Mouse (Mus musculus) stomach, embryonic 14.5 days (tissue): ENCODE results near the gene Capn10. TPM values are rescaled to one million over a fixed set of nuclear protein-coding genes. Genes with fewer than 3 reads are reported as not detected.

Source experiments
- ATAC-seq: fragments of 200-750 bp; cut with Nextera tagmentation; 2 replicates; pipeline ENCODE4 v1.8.0; 2017; ENCODE audit warnings: low read depth, moderate TSS enrichment; ENCODE audit not compliant: insufficient number of reproducible peaks, insufficient read depth, low FRiP score
- H3K27ac ChIP-seq: fragments of 300-500 bp; sonication (generic); 2 replicates; pipeline ENCODE4 v1.5.1; 2014; ENCODE audit warnings: mild to moderate bottlenecking, low read length, moderate library complexity, mixed read lengths
- H3K27me3 ChIP-seq: fragments of 300-500 bp; sonication (generic); 2 replicates; pipeline ENCODE4 v1.6.1; 2014; ENCODE audit warnings: low read length, control low read depth, mixed read lengths; ENCODE audit not compliant: control insufficient read depth, insufficient read depth
- H3K36me3 ChIP-seq: fragments of 300-500 bp; sonication (generic); 2 replicates; pipeline ENCODE4 v1.6.1; 2014; ENCODE audit warnings: mild to moderate bottlenecking, control low read depth, low read length, moderate library complexity, mixed read lengths; ENCODE audit not compliant: control insufficient read depth, insufficient read depth
- H3K4me1 ChIP-seq: fragments of 300-500 bp; sonication (generic); 2 replicates; pipeline ENCODE4 v1.6.1; 2014; ENCODE audit warnings: low read length, control low read depth, mixed read lengths; ENCODE audit not compliant: control insufficient read depth, insufficient read depth
- H3K4me2 ChIP-seq: fragments of 300-500 bp; sonication (generic); replicated peaks from 2 replicates; pipeline ENCODE4 v1.6.1; 2014; ENCODE audit warnings: low read depth, low read length, control low read depth
- H3K4me3 ChIP-seq: fragments of 300-500 bp; sonication (generic); 2 replicates; pipeline ENCODE4 v1.5.1; 2014; ENCODE audit warnings: low read depth, low read length, control low read depth
- H3K9ac ChIP-seq: fragments of 300-500 bp; sonication (generic); replicated peaks from 2 replicates; pipeline ENCODE4 v1.6.1; 2014; ENCODE audit warnings: low read depth, mild to moderate bottlenecking, control low read depth, low read length, moderate library complexity, mixed read lengths
- H3K9me3 ChIP-seq: fragments of 300-500 bp; sonication (generic); 2 replicates; pipeline ENCODE4 v1.6.1; 2016; ENCODE audit warnings: low read depth, low read length, control low read depth; ENCODE audit not compliant: control insufficient read depth
- WGBS: fragments of 180-500 bp; shearing (Covaris S2); extraction: QIAGEN DNeasy Blood & Tissue Kit; methylation state at CpG from one replicate; pipeline ENCODE4 v1.1.7; 2014; 5-methylcytosine and 5-hydroxymethylcytosine counted together
- polyA plus RNA-seq: library from polyadenylated mRNA; unstranded; fragments of >200 nt; fragmentation: Nextera tagmentation; extraction: Ambion mirVana; gene quantifications from 2 replicates; pipeline ENCODE4 v1.2.1, GENCODE M21; 2014

Gene Capn10
- polyA plus RNA-seq, 1 experiment from 2014 or later, result 28.3 TPM

DNA sequence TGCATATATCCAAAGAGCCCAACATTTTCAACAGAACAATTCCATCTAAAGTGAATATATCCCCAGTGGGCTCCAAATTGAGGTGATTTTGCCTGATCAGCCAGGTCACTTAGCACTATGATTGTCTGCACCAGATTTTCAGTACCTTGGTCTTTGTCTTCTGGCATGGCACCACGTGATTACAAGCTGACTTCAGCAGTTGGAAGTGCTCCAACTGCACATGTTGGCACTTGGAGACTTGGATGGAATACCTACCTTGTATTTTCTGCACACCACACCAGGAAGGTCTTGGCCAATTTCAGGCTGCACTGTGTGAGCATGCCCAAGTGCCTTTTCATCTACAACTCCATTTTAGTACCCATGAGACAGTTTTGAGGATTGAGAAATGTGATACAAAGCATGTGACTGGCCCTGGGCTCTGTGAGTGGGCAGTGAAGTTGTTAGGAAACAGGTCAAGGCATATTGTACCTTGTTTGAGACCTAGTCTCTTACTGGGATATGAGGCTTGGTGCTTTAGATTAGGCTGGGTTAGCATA is 3.9 kb upstream of the Capn10 start:
- 21% methylated on average over 1 of the region's 1 CpGs for WGBS
- Histone ChIP-seq H3K27me3 (no peaks in the 10 kb centered on the region), H3K9ac (no peak overlapping the region), H3K4me2 (no peak overlapping the region), H3K36me3 (no peaks in the 10 kb centered on the region), H3K4me1 (peaks cover 4% of the 10 kb centered on the region; the same call in 1 of the 2 replicates), H3K9me3 (peaks cover 5% of the 10 kb centered on the region; the same call in 1 of the 2 replicates), H3K27ac (no peak overlapping the region), H3K4me3 (no peak overlapping the region)
- no peak for ATAC-seq

DNA sequence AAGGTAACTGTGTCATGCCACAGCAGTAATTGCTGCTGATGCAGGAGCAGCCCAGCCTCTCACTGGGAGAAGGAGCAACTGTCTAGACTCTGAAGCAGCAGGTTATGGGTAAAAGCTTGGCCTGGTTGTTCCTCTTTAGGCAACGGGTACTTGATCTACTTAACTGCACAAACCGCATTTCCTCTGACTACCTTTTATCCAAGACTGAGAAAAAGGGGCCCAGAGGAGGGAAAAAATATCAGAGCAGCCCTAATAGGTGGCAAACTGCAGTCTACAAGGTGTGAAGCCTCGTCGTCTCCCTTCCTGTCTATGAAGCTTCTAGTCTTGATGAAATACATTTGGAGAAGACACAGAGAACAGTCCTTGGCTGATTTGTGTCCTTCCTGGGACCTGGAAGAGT is 565 bp upstream of the Capn10 start:
- Histone ChIP-seq H3K4me1 (peaks cover 13% of the 10 kb centered on the region), H3K27ac (peak overlapping the region; percentile 93), H3K27me3 (no peaks in the 10 kb centered on the region), H3K36me3 (peaks cover 3% of the 10 kb centered on the region; the same call in 1 of the 2 replicates), H3K9ac (peak overlapping the region; percentile 46), H3K4me3 (peak overlapping the region; percentile 63), H3K9me3 (peaks cover 5% of the 10 kb centered on the region; the same call in 1 of the 2 replicates), H3K4me2 (peak overlapping the region; percentile 56)
- WGBS, result 69% methylated on average over 4 of the region's 4 CpGs
- ATAC-seq, result no peak

DNA sequence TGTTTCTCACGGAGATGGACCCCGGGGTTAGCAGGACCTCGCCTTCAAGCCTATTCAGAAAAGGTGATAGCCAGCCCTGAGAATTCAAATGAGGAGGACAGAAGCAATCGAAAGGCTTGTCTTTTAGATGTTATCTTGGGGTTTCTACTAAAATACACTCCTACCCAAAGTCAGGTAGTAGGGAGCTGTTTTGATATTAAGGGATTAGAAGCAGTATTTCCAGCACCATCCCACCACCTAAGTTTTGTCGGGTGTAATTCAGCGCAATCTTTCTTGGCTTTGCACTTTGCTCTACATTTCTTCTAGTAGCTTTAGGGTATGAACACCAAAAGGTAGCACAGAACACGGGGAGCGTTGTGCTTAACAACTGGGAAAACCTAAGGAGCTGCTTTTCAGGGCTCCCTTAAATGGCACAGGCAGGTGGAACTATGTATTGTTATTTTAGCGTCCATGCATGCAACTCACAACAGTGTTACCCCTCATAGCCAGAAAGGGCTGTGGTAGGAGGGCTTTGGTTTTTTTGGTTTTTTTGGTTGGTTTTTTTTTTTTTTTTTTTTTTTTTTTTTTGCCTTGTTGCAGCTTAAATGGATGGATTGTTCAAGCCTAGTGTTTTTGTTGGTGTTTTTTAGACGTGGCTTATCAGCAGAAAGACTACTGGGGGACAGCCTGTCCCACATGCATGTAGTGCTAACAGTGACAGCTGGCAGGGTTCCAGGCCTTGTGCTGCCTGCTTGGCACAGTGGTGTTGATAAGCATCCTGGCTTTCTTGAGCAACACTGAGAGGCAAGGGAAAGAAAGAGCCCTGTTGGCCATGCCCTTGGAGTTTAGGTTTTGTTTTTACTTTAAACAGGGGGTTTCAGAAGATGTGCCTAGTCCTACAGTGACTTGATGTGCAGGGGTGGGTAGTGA is 1.1 kb downstream of the Capn10 start:
- H3K4me3 ChIP-seq, result peak overlapping the region; percentile 63
- H3K4me2 ChIP-seq, result peak overlapping the region; percentile 56
- H3K36me3 ChIP-seq, result peaks cover 17% of the 10 kb centered on the region
- H3K4me1 ChIP-seq, result peaks cover 13% of the 10 kb centered on the region
- peak overlapping the region; percentile 93 for H3K27ac ChIP-seq
- H3K9ac ChIP-seq, result peak overlapping the region; percentile 44
- H3K9me3 ChIP-seq, result peaks cover 5% of the 10 kb centered on the region; the same call in 1 of the 2 replicates
- WGBS, result 16% methylated on average over 10 of the region's 10 CpGs
- no peak for ATAC-seq
- no peaks in the 10 kb centered on the region for H3K27me3 ChIP-seq

DNA sequence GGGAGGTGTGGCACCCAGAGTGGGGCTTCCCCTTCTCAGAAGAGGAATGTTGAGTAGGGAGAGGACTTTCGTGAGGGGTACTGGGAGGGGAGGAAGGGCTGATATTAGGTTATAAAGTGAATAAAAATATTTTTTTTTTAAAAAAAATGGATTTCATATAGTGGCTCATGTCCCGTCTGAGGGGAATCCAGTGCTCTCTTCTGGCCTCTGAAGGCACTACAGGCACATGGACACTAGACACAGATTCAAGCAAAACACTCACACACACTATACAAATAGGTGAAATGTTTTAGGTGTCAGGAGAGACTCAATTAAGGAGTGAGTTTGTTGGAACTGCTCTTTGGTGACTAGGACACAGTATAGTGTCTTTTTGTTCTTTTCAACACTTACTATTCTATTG is 1.8 kb downstream of the Capn10 start:
- H3K4me2 ChIP-seq, result peak overlapping the region; percentile 56
- 32% methylated on average over 2 of the region's 2 CpGs for WGBS
- peaks cover 22% of the 10 kb centered on the region for H3K36me3 ChIP-seq
- peaks cover 5% of the 10 kb centered on the region; the same call in 1 of the 2 replicates for H3K9me3 ChIP-seq
- H3K27ac ChIP-seq, result no peak overlapping the region
- H3K27me3 ChIP-seq, result no peaks in the 10 kb centered on the region
- H3K4me1 ChIP-seq, result peaks cover 13% of the 10 kb centered on the region
- ATAC-seq, result no peak
- H3K4me3 ChIP-seq, result 0 out of 2 replicates have a peak overlapping the region, but pooled peaks have one; percentile 8
- H3K9ac ChIP-seq, result 0 out of 2 replicates have a peak overlapping the region, but pooled peaks have one; percentile 6

DNA sequence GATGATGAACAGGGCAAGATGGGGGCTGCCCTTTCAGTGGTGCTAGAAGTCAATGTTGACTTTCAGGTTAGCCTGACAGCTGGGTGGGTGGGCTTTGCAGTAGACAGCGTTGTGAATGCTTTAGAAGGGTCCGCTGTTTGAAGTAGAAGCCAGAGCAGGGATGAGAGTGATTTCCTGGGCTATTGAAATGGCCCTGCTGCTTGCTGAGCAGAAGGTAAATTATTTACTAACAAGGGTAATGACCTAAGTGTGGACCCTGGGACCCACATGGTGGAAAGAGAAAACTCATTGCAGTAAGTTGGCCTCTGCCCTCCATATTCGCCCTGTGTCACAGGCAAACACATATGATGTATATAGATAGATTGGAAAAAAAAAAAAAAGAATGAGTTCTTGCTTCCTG is 2.3 kb downstream of the Capn10 start:
- Histone ChIP-seq H3K27me3 (no peaks in the 10 kb centered on the region), H3K27ac (no peak overlapping the region), H3K4me1 (peaks cover 13% of the 10 kb centered on the region), H3K36me3 (peaks cover 22% of the 10 kb centered on the region), H3K4me2 (0 out of 2 replicates have a peak overlapping the region, but pooled peaks have one; percentile 56), H3K4me3 (no peak overlapping the region), H3K9me3 (peaks cover 5% of the 10 kb centered on the region; the same call in 1 of the 2 replicates), H3K9ac (no peak overlapping the region)
- WGBS, result 67% methylated on average over 3 of the region's 3 CpGs
- ATAC-seq, result no peak

DNA sequence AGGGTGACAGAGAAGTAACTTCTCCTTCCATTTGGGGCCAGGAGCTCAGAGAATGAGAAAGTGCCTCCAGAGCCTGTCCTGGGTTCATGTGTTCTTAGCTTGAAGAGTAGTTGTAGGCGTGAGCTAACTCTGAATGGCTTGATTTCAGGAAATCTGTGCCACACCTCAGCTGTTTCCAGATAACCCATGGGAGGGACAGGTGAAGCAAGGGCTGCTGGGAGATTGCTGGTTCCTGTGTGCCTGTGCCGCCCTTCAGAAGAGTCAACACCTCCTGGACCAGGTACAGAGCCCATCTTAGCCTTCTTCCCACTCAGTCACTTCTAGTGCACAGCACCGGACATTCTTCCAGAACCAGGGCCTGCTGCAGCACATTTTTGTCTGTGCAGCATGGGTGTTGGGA is 3.6 kb downstream of the Capn10 start:
- Histone ChIP-seq H3K27me3 (no peaks in the 10 kb centered on the region), H3K4me3 (no peak overlapping the region), H3K9ac (no peak overlapping the region), H3K9me3 (peaks cover 5% of the 10 kb centered on the region; the same call in 1 of the 2 replicates), H3K36me3 (peaks cover 23% of the 10 kb centered on the region), H3K4me2 (no peak overlapping the region), H3K27ac (no peak overlapping the region; the same call in 1 of the 2 replicates), H3K4me1 (peaks cover 13% of the 10 kb centered on the region)
- no peak for ATAC-seq
- 81% methylated on average over 3 of the region's 3 CpGs for WGBS

DNA sequence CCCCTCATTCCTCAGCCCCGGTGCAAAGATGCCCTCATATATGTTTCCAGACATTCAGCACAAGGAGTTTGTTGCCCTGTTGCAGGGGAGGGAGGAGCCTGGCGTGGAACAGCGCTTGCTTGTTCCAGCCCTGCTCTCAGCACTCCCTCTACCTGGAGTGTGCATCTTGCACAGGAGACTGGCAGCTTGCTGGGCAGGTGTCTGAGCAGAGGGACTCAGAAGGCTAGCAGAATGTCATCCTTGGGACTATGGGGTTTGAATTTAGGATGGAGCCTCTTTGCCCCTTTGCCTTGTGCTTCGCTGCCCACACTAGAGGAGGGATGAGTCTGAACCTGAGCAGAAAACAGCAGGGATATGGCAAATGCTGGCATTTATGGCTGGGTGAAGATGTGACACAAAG is 5.6 kb downstream of the Capn10 start:
- Histone ChIP-seq H3K4me2 (no peak overlapping the region), H3K36me3 (peaks cover 39% of the 10 kb centered on the region), H3K27me3 (no peaks in the 10 kb centered on the region), H3K9me3 (no peaks in the 10 kb centered on the region), H3K9ac (no peak overlapping the region), H3K4me3 (no peak overlapping the region), H3K4me1 (peaks cover 9% of the 10 kb centered on the region), H3K27ac (no peak overlapping the region)
- 96% methylated on average over 4 of the region's 4 CpGs for WGBS
- no peak for ATAC-seq

DNA sequence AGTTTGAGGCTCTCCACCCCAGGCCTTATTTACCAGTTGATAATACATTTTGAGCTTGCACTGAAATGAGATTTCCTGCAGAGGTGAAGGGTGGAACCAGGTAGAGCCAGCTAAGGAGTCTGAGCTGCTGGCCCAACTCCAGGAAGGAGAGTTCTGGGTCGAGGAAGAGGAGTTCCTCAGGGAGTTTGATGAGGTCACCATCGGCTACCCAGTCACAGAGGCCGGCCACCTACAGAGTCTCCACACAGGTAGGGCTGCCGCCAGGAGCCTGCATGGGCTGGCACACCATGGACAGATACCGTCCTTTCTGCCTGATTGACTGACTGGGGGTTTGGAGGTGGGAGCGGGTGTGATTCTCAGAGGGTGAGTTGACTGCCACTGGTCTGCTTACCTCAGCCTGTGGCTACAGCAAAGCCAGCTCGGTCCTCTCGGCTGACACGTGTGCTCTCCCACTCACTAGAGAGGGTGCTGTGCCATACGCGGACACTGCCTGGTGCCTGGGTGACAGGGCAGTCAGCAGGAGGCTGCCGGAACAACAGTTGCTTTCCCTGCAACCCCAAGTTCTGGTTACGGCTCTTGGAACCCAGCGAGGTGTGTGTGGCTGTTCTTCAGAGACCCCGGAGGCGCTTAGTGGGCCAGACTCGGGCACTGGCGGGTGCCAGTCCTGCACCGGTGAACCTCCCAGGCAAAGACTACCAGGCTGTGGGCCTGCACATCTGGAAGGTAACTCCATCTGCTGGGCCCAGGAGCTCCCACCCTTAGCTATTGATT is 9.2 kb downstream of the Capn10 start:
- 96% methylated on average over 19 of the region's 19 CpGs for WGBS

More for the DNA sequence above, 9.2 kb downstream of the Capn10 start:
- Histone ChIP-seq H3K9ac (no peak overlapping the region), H3K4me2 (no peak overlapping the region), H3K27me3 (no peaks in the 10 kb centered on the region), H3K27ac (no peak overlapping the region), H3K4me1 (no peaks in the 10 kb centered on the region), H3K36me3 (peaks cover 61% of the 10 kb centered on the region), H3K4me3 (no peak overlapping the region), H3K9me3 (no peaks in the 10 kb centered on the region)
- ATAC-seq, result no peak
